Mouse (Mus musculus) embryonic fibroblast, embryonic 13.5 days (primary cell): ENCODE results near the gene BC030867.

Experiments
- CTCF ChIP-seq: IDR thresholded peaks from 2 replicates; pipeline ENCODE4 v1.5.1; 2011; ENCODE audit warnings: mild to moderate bottlenecking, control low read depth, low read length, moderate library complexity, borderline replicate concordance; ENCODE audit not compliant: insufficient read depth
- POLR2A ChIP-seq: IDR thresholded peaks from 2 replicates; pipeline ENCODE4 v1.6.1; 2011; ENCODE audit warnings: low read depth, mild to moderate bottlenecking, control low read depth, low read length, moderate library complexity

GRCm38 (mm10) chr11:102221954-102222351 lies 26.7 kb upstream of the BC030867 start:
- TF ChIP-seq CTCF (no peak), POLR2A (no peak)
